Mouse (Mus musculus) gastrocnemius, postnatal 14 days (tissue): ENCODE measurements around the gene Pxdn. TPM values are rescaled to one million over a fixed set of nuclear protein-coding genes. Genes with fewer than 3 reads are reported as not detected.

Source experiments
- DNase-seq: peaks from one replicate; pipeline ENCODE4 v3.0.0; 2021; ENCODE audit warnings: mixed read lengths
- intact Hi-C: fragments of 180-260 bp; cut with DNase I; formaldehyde crosslinking; loops from one replicate; pipeline ENCODE4 v1.15.1; 2025; ENCODE audit warnings: low total_unique reads
- long read RNA-seq, 2 experiments: library from polyadenylated mRNA; stranded (forward); transcript quantifications; one replicate each; pipeline ENCODE4 v2.0.0; 2021
- total RNA-seq, 2 experiments: library from RNA; stranded (reverse); gene quantifications; 2 replicates each; pipeline ENCODE4 v1.2.3; 2021

The Pxdn gene
- total RNA-seq = 10 to 100 TPM; 63.6 to 66.6 TPM
- long read RNA-seq, experiment 1, full-length matches to known transcripts = 5 of 19 reads
- long read RNA-seq, experiment 1, partial matches to known transcripts = 5 of 19 reads
- long read RNA-seq, experiment 1, other reads (novel, unspliced or antisense) = 9 of 19 reads
- long read RNA-seq, experiment 2, full-length matches to known transcripts = 20 of 35 reads
- long read RNA-seq, experiment 2, partial matches to known transcripts = 5 of 35 reads
- long read RNA-seq, experiment 2, other reads (novel, unspliced or antisense) = 10 of 35 reads

GRCm38 (mm10) chr12:29937308-29937707, at the start of gene Pxdn:
Pxdn (plus strand) TSS chr12:29937608.
- intact Hi-C loops = loop anchor here (10.0 kb wide), 1 partner anchor 47 kb away; no protein-coding TSS in a partner anchor

GRCm38 (mm10) chr12:29894669-29895068, 42.7 kb upstream of the Pxdn start:
- intact Hi-C loops = no loop called here
- DNase-seq = no peak

More at GRCm38 (mm10) chr12:29937308-29937707, at the start of gene Pxdn:
- DNase-seq = no peak

- intact Hi-C loops = no loop called here
- DNase-seq = no peak
Measured at GRCm38 (mm10) chr12:29897533-29898085, 39.8 kb upstream of the Pxdn start.

GRCm38 (mm10) chr12:29904101-29904874, 33.1 kb upstream of the Pxdn start:
- peak; percentile 41 for DNase-seq
- intact Hi-C loops = loop anchor here (10.0 kb wide), 1 partner anchor 681 kb away; the partner anchor contains the start of gene Tmem18

DNA sequence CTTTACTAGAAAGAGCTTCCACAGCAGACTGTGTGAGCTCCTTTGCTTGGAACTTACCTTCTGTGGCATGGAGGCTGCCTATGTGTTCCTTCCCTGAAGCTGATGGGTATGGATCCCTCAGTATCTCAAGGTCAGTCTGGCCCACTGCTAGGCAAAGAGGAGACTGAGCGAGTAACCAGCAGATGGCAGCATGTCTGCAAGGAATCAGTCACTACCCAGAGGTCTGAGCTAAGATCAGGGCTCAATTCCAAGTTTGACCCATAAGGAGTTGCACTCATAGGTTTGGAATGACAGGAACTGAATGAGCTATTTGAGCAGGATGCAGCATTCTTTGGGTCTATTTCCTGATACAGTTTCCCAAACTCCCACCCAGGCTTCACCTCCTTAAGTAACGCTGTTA, 30.4 kb upstream of the Pxdn start:
- intact Hi-C loops = loop anchor here (10.0 kb wide), 1 partner anchor 678 kb away; the partner anchor contains the start of gene Tmem18
- DNase-seq = peak; percentile 74

GRCm38 (mm10) chr12:29916139-29916538, 21.3 kb upstream of the Pxdn start:
- no peak for DNase-seq
- intact Hi-C loops = no loop called here

GRCm38 (mm10) chr12:29916807-29917206, 20.6 kb upstream of the Pxdn start:
- no peak for DNase-seq
- intact Hi-C loops = no loop called here

GRCm38 (mm10) chr12:29920298-29920697, 17.1 kb upstream of the Pxdn start:
- intact Hi-C loops = no loop called here
- no peak for DNase-seq

DNA sequence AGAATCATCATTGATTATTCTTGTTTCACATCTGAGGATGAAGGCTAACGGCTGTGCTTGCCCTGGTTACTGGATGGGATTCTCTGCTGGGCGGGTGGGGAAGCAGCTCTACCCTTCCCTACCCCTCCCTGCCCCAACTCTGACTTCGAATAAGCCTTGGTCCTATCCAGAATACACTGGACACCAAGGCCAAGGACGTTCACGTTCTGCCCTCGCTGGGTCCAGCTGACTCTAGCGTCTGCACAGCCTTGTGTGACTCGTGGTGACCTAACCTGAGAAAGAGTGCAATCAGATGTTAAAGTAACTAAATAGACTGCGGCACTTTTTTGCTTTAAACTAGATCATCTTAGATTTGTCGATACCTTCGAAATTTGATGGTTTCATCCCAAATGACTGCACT, 15.9 kb upstream of the Pxdn start:
- DNase-seq = no peak
- intact Hi-C loops = no loop called here

- DNase-seq = peak; percentile 63
- intact Hi-C loops = loop anchor here (2.0 kb wide), 1 partner anchor 114 kb away; no protein-coding TSS in a partner anchor
Measured at GRCm38 (mm10) chr12:29926896-29927295, 10.5 kb upstream of the Pxdn start.

- intact Hi-C loops = loop anchor here (10.0 kb wide), 1 partner anchor 54 kb away; no protein-coding TSS in a partner anchor
- no peak for DNase-seq
Measured at GRCm38 (mm10) chr12:29930591-29930990, 6.8 kb upstream of the Pxdn start.

DNA sequence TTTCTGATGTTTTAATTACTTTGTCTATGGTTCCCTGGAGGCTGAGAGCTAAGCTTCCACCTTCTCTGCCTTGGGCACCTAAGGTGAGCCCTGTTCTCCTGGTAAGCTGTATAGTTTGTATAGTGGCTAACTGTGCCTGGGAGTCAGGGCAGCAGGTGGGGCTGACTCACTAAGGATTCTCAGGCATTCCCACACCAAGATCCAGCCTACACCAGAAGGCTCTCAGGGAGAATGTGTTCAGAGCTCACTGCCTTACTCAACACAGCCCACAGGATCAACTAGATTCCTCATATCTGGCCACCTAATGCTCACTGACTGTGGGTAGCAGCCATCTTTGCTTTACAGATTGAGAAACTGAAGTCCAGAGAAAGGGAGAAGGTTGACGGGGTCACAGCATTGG, 4.5 kb upstream of the Pxdn start:
- intact Hi-C loops = loop anchor here (10.0 kb wide), 1 partner anchor 52 kb away; no protein-coding TSS in a partner anchor
- DNase-seq = no peak

GRCm38 (mm10) chr12:29933501-29933900, 3.9 kb upstream of the Pxdn start:
- no peak for DNase-seq
- intact Hi-C loops = loop anchor here (10.0 kb wide), 1 partner anchor 51 kb away; no protein-coding TSS in a partner anchor

DNA sequence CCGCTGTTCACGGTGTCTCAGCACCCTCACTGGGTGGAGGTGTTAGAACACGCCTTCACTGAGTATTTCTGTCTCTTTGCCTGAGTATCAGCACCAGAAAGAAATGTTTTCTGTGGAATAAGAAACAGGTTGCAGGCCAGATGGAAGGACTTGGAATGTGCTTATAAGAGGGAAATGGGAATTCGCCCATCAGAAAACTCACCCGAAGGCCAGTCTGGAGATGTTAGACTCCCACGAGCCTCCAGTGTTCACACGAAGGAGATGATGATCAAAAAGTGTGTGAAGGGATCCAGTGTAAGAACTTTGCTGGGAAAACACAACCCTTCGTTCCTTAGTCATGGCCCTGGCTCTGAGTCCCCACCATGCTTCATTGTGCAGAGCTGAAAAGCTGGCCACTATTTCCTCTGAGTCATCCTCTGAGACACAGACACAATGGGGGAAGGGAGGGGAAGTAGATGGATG, 3.3 kb upstream of the Pxdn start:
- intact Hi-C loops = loop anchor here (10.0 kb wide), 1 partner anchor 51 kb away; no protein-coding TSS in a partner anchor

DNA sequence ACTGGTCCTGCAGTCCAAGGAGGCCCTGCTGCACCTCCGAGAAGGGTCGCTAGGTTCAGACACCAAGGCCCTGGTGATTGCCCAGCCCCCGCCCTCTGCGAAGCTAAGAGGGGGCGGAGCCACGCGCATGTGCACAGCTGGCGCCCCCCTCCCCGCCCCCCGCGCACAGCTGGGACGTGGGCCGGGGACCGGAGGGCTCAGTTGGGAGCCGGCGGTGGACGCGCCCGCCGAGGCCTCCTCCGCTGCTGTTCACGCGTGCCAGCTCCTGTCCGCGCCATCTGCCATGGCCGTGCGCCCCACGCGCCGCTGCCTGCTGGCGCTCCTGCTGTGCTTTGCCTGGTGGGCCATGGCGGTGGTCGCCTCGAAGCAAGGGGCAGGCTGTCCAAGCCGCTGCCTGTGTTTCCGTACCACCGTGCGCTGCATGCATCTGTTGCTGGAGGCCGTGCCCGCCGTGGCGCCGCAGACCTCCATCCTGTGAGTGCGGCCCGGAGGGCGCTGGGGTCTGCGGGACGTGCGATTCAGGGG, 505 bp downstream of the Pxdn start:
- intact Hi-C loops = loop anchor here (10.0 kb wide), 1 partner anchor 47 kb away; no protein-coding TSS in a partner anchor

More for the DNA sequence above, 3.3 kb upstream of the Pxdn start:
- no peak for DNase-seq

GRCm38 (mm10) chr12:29938376-29939041, 1.1 kb downstream of the Pxdn start:
- intact Hi-C loops = loop anchor here (10.0 kb wide), 1 partner anchor 46 kb away; no protein-coding TSS in a partner anchor
- DNase-seq = peak; percentile 72

More for the DNA sequence above, 505 bp downstream of the Pxdn start:
- peak; percentile 76 for DNase-seq

GRCm38 (mm10) chr12:29939261-29939671, 1.9 kb downstream of the Pxdn start:
- peak; percentile 57 for DNase-seq
- intact Hi-C loops = loop anchor here (10.0 kb wide), 1 partner anchor 46 kb away; no protein-coding TSS in a partner anchor

DNA sequence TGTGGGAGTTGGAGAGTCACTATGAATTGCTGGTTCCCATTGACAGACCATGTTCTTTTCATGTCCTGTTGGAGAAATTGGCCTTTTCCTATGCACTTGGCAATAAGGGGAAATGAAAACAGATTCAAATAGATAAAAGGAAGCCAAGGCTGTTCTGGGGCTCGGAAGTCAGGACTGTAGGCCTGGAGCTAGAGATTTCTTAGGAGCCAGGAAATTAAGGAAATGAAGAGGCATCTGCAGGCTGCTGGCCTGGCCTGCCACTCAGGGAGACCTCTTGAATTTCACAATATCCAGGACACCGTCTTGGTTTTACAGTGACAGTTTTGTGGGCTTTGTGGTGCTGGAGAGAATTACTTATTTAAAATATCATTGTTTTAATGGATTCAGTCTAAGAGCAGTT, 5.0 kb downstream of the Pxdn start:
- DNase-seq = no peak
- intact Hi-C loops = no loop called here

GRCm38 (mm10) chr12:29944650-29945049, 7.2 kb downstream of the Pxdn start:
- intact Hi-C loops = no loop called here
- DNase-seq = no peak
